Mouse (Mus musculus): ENCODE measurements around the gene Hnrnpa2b1. TPM values are rescaled to one million over a fixed set of nuclear protein-coding genes. Genes with fewer than 3 reads are reported as not detected.

Gene Hnrnpa2b1
- polyA plus RNA-seq, 1 experiment from 2014 or later, result 2,291 TPM

DNA sequence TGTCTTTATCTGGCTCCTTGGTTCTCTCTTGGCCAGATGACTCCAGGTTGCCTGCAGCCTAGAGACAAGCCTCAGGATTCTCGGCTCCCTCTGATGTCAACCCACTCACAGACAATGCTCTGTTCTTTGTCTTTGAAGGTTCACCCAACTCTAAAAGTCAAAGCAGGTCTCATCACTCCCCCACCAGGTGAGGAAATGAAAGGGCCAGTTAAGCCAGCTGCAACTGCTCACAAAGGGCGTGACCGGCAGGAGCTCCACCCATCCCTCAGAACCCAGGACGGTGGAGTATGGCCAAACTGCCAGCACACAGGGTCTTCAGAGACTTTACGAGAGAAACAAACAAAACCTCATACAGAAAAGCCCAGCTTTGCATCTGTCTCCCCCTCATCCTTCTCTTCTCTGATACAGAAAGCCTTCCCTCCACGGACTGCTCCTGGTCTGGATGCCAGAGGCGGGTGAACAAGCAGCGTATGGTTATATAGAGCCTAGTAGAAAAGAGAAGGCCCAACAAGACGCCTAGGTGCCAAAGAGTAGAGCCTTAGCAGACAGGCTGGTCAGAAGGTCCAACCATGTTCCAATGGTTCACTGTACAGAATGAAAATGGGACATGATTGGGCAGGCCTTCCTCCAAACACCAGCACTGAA lies 27.4 kb downstream of the Hnrnpa2b1 start:
- peaks cover 19% of the 10 kb centered on the region; the same call in 1 of the 2 replicates for H3K27me3 ChIP-seq
- no peak overlapping the region for H3K4me3 ChIP-seq (replicated peaks)
- WGBS, result 49% methylated on average over 9 of the region's 9 CpGs
- no peak overlapping the region for H3K9ac ChIP-seq (replicated peaks)
- no peak overlapping the region for H3K4me2 ChIP-seq
- no peak overlapping the region for H3K27ac ChIP-seq
- ATAC-seq (ENCODE audit: insufficient number of reproducible peaks, insufficient read depth, low FRiP score, low TSS enrichment, low read depth), result no peak
- H3K9me3 ChIP-seq, result no peaks in the 10 kb centered on the region
- no peaks in the 10 kb centered on the region for H3K36me3 ChIP-seq
- 0 out of 2 replicates have a peak, but pooled peaks cover 2% of the 10 kb centered on the region for H3K4me1 ChIP-seq (replicated peaks)

- Histone ChIP-seq H3K9ac (replicated peaks) (no peak overlapping the region), H3K4me2 (no peak overlapping the region), H3K4me1 (replicated peaks) (peaks cover 7% of the 10 kb centered on the region; the same call in 1 of the 2 replicates), H3K27me3 (peaks cover 46% of the 10 kb centered on the region), H3K36me3 (no peaks in the 10 kb centered on the region), H3K9me3 (no peaks in the 10 kb centered on the region), H3K4me3 (replicated peaks) (no peak overlapping the region), H3K27ac (no peak overlapping the region)
- 84% methylated on average over 9 of the region's 9 CpGs for WGBS
- no peak for ATAC-seq (ENCODE audit: insufficient number of reproducible peaks, insufficient read depth, low FRiP score, low TSS enrichment, low read depth)
Observed at GRCm38 (mm10) chr6:51438826-51439330, 30.8 kb downstream of the Hnrnpa2b1 start.

DNA sequence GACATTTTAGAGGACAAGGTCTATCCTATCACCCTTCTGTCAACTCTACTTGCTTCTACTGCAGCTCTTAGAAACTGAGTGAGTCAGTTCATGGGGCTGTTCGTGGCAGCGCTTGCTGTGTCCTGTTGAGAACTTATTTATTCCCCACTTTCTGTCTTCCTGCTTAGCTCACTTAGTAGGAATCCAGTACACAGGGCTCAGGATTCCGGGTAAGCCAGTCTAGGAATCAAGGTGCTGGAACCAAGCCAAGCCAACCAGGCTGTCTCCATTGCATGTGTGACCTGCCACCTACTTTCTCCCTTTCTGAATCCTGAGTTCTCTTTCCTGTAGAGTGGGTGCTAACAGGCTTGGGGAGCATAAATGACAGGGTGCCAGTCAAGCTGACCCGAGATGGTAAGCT lies 32.0 kb downstream of the Hnrnpa2b1 start:
- Histone ChIP-seq H3K4me2 (no peak overlapping the region), H3K4me1 (replicated peaks) (peaks cover 17% of the 10 kb centered on the region), H3K4me3 (replicated peaks) (no peak overlapping the region), H3K9me3 (no peaks in the 10 kb centered on the region), H3K27me3 (peaks cover 58% of the 10 kb centered on the region), H3K27ac (no peak overlapping the region), H3K36me3 (no peaks in the 10 kb centered on the region), H3K9ac (replicated peaks) (no peak overlapping the region)
- no peak for ATAC-seq (ENCODE audit: insufficient number of reproducible peaks, insufficient read depth, low FRiP score, low TSS enrichment, low read depth)
- 79% methylated on average over 4 of the region's 4 CpGs for WGBS

DNA sequence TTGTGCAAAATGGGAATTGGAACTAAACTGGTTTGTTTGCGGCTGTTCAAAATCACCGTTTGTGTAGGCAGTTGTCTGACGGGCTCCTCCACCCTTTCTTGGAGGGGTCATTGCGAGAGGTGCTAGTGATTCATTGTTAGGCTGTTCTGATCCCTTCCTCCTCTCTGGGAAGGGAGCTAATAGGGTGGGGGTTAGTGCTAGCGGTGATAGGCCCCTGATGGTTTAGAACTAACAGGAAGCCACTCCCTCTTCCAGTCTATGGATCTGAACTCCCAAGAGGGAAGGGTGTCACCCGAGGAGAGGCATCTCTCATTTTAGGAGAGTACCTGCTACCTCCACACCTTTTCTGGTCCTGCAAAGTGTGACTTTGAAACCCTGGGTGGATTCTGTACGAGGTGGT lies 35.4 kb downstream of the Hnrnpa2b1 start:
- 23% methylated on average over 7 of the region's 7 CpGs for WGBS
- H3K36me3 ChIP-seq, result no peaks in the 10 kb centered on the region
- no peaks in the 10 kb centered on the region for H3K9me3 ChIP-seq
- H3K27me3 ChIP-seq, result peaks cover 74% of the 10 kb centered on the region
- H3K9ac ChIP-seq (replicated peaks), result no peak overlapping the region
- H3K4me3 ChIP-seq (replicated peaks), result no peak overlapping the region
- no peak overlapping the region for H3K27ac ChIP-seq
- ATAC-seq (ENCODE audit: insufficient number of reproducible peaks, insufficient read depth, low FRiP score, low TSS enrichment, low read depth), result no peak
- peaks cover 23% of the 10 kb centered on the region for H3K4me1 ChIP-seq (replicated peaks)
- no peak overlapping the region for H3K4me2 ChIP-seq

DNA sequence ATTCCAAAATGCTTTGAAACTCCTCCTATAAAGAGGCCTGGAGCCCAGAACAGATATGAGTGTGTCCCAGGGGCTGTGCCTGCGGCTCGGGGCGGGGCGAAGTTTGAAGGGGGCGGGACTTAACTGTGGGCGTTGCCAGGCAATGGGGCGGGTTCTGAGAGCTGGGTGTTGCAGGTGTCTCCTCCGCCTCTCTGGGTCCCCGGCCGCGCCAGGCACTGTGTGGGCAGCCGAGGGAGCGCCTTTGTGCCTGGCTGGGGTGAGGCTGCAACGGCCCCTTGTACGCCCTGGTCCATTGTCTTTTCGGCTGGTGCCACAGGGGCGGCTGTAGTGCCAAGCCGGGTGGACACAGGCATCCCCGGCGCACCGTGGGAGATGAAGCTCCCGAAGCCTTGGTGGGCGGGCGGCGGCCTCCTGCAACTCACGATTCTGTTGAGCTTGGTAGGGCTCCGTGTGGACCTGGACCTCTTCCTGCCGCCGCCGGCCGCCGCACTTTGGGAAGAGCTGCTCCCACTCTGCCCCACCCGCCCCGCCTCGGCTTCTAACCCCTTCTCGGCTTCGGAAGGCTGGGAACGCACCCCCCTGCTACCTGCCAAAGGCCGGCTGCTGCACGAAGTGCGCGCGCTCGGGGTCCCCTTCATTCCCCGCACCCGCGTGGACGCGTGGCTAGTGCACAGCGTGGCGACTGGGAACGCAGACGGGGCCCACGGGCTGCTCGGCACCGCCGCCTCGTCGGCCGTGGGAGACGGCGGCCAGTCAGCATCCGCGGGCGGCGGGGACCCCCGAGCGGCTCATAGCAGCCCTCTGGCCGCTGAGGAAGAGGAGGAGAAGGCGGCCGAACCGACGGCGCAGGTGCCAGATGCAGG lies 36.9 kb downstream of the Hnrnpa2b1 start, which contains the start of gene Nfe2l3:
Nfe2l3 (plus strand) TSS at position 136 of the 863 bp plus-strand sequence.
- H3K4me1 ChIP-seq (replicated peaks), result peaks cover 23% of the 10 kb centered on the region
- peaks cover 60% of the 10 kb centered on the region for H3K27me3 ChIP-seq
- ATAC-seq (ENCODE audit: insufficient number of reproducible peaks, insufficient read depth, low FRiP score, low TSS enrichment, low read depth), result peak; percentile 77; the same call in 1 of the 2 replicates
- peak within 1 kb of the TSS; percentile 53 for H3K9ac ChIP-seq (replicated peaks)
- peak within 1 kb of the TSS; percentile 96 for H3K4me2 ChIP-seq
- H3K4me3 ChIP-seq (replicated peaks), result peak within 1 kb of the TSS; percentile 57
- no peaks in the 10 kb centered on the region for H3K9me3 ChIP-seq
- H3K36me3 ChIP-seq, result no peaks in the 10 kb centered on the region
- no peak within 1 kb of the TSS for H3K27ac ChIP-seq
- 1% methylated on average over 74 of the region's 74 CpGs for WGBS

DNA sequence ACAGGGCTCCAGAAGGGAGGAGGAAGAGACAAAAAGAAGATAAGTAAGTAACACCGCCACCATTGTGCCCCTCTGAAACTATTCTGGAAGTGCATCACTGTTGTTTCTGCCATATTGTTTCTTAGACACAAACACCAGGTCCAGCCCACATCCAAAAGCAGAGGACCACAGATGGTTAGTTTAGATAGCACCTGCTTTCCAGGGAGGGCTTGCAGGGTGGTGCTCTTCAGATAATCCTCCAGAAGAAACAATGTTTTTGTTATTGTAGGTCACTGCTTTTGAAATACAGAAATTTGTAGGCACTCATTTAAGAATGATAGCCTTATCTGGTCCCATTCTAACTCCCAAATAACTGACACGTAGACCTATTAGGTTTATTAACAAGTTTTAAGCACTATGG lies 45.2 kb downstream of the Hnrnpa2b1 start:
- WGBS, result 90% methylated on average over 2 of the region's 2 CpGs
- no peaks in the 10 kb centered on the region for H3K27me3 ChIP-seq
- H3K9me3 ChIP-seq, result peaks cover 10% of the 10 kb centered on the region; the same call in 1 of the 2 replicates
- no peak overlapping the region for H3K4me2 ChIP-seq
- H3K9ac ChIP-seq (replicated peaks), result no peak overlapping the region
- no peaks in the 10 kb centered on the region for H3K36me3 ChIP-seq
- no peak for ATAC-seq (ENCODE audit: insufficient number of reproducible peaks, insufficient read depth, low FRiP score, low TSS enrichment, low read depth)
- H3K4me3 ChIP-seq (replicated peaks), result no peak overlapping the region
- H3K27ac ChIP-seq, result no peak overlapping the region
- no peaks in the 10 kb centered on the region for H3K4me1 ChIP-seq (replicated peaks)

GRCm38 (mm10) chr6:51423466-51424122 lies 46.1 kb downstream of the Hnrnpa2b1 start:
- Histone ChIP-seq H3K9ac (replicated peaks) (no peak overlapping the region), H3K36me3 (no peaks in the 10 kb centered on the region), H3K27ac (no peak overlapping the region), H3K4me1 (replicated peaks) (no peaks in the 10 kb centered on the region), H3K27me3 (no peaks in the 10 kb centered on the region), H3K4me2 (no peak overlapping the region), H3K9me3 (peaks cover 10% of the 10 kb centered on the region; the same call in 1 of the 2 replicates), H3K4me3 (replicated peaks) (no peak overlapping the region)
- ATAC-seq (ENCODE audit: insufficient number of reproducible peaks, insufficient read depth, low FRiP score, low TSS enrichment, low read depth), result no peak
- 50% methylated on average over 11 of the region's 11 CpGs for WGBS

DNA sequence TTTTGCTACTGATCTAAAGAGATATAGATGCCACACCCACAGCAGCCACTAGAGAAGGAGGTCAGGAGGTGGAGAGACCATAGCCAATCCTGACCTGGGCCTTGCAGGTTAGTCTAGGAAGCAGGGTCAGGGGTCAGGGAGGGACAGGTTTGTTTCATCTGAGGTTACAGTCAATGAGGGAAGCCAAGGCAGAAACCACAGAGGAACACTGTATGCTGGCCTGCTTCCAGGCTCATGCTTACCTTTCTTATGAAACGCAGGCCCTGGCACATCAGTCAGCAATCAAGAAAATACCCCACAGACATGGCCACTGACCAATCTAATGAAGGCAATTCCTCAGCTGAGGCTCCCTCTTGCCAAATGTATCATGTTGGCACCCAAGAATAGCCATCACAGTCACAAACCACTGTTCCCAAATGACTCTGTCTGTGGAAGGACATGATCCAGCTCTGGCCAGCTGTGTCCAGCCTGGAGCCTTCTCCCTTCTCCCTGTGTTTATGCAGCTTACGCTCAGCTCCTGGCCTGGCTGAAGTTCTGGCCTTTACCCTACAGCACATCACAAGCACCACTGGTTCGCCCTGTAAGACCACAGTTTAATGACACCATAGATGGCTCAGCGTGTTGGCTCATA lies 52.3 kb downstream of the Hnrnpa2b1 start:
- Histone ChIP-seq H3K27me3 (0 out of 2 replicates have a peak, but pooled peaks cover 3% of the 10 kb centered on the region), H3K27ac (no peak overlapping the region), H3K4me3 (replicated peaks) (no peak overlapping the region), H3K4me1 (replicated peaks) (no peaks in the 10 kb centered on the region), H3K4me2 (no peak overlapping the region), H3K9me3 (peaks cover 7% of the 10 kb centered on the region; the same call in 1 of the 2 replicates), H3K36me3 (no peaks in the 10 kb centered on the region), H3K9ac (replicated peaks) (no peak overlapping the region)
- ATAC-seq (ENCODE audit: insufficient number of reproducible peaks, insufficient read depth, low FRiP score, low TSS enrichment, low read depth), result no peak
- WGBS, result 81% methylated on average over 4 of the region's 4 CpGs

- WGBS, result 75% methylated on average over 1 of the region's 1 CpGs
- Histone ChIP-seq H3K9me3 (no peaks in the 10 kb centered on the region; the same call in 1 of the 2 replicates), H3K4me2 (no peak overlapping the region), H3K27me3 (0 out of 2 replicates have a peak, but pooled peaks cover 3% of the 10 kb centered on the region), H3K9ac (replicated peaks) (no peak overlapping the region), H3K4me1 (replicated peaks) (no peaks in the 10 kb centered on the region), H3K36me3 (no peaks in the 10 kb centered on the region), H3K27ac (no peak overlapping the region), H3K4me3 (replicated peaks) (no peak overlapping the region)
- ATAC-seq (ENCODE audit: insufficient number of reproducible peaks, insufficient read depth, low FRiP score, low TSS enrichment, low read depth), result no peak
Observed at GRCm38 (mm10) chr6:51416433-51416832, 53.3 kb downstream of the Hnrnpa2b1 start.
